Mouse (Mus musculus): ENCODE measurements around the gene Mdk.

Gene Mdk

GRCm38 (mm10) chr2:91931328-91932159 is 553 bp downstream of the Mdk start:
- no peak for DNase-seq

GRCm38 (mm10) chr2:91930761-91931291 is 1.3 kb downstream of the Mdk start:
- no peak for DNase-seq

GRCm38 (mm10) chr2:91929936-91930335 is 2.2 kb downstream of the Mdk start:
- DNase-seq: no peak

- no peak for DNase-seq
Observed at GRCm38 (mm10) chr2:91929455-91929854, 2.6 kb downstream of the Mdk start.

GRCm38 (mm10) chr2:91928534-91929350 is 3.4 kb downstream of the Mdk start:
- DNase-seq: no peak

GRCm38 (mm10) chr2:91927826-91928533 is 4.1 kb downstream of the Mdk start:
- peak; percentile 78 for DNase-seq

- DNase-seq: no peak
Observed at GRCm38 (mm10) chr2:91926949-91927348, 5.1 kb downstream of the Mdk start, which contains the start of gene Chrm4. Chrm4 (plus strand) TSS chr2:91927249.

GRCm38 (mm10) chr2:91925442-91925841 is 6.7 kb downstream of the Mdk start:
- DNase-seq: no peak

- no peak for DNase-seq
Observed at GRCm38 (mm10) chr2:91924726-91925125, 7.4 kb downstream of the Mdk start.

- peak; percentile 73 for DNase-seq
Observed at GRCm38 (mm10) chr2:91923415-91924337, 8.4 kb downstream of the Mdk start.

- no peak for DNase-seq
Observed at GRCm38 (mm10) chr2:91922586-91923414, 9.3 kb downstream of the Mdk start.

GRCm38 (mm10) chr2:91921790-91922570 is 10.1 kb downstream of the Mdk start:
- DNase-seq: peak; percentile 76

GRCm38 (mm10) chr2:91921181-91921789 is 10.8 kb downstream of the Mdk start:
- DNase-seq: peak; percentile 54

- no peak for DNase-seq
Observed at GRCm38 (mm10) chr2:91920130-91920529, 12.0 kb downstream of the Mdk start.

- DNase-seq: no peak
Observed at GRCm38 (mm10) chr2:91917096-91917495, 15.0 kb downstream of the Mdk start.

GRCm38 (mm10) chr2:91916346-91916977 is 15.6 kb downstream of the Mdk start:
- no peak for DNase-seq

- no peak for DNase-seq
Observed at GRCm38 (mm10) chr2:91913328-91914110, 18.6 kb downstream of the Mdk start.

GRCm38 (mm10) chr2:91912616-91913015 is 19.5 kb downstream of the Mdk start:
- DNase-seq: no peak
